Mouse (Mus musculus): ENCODE data around the gene Olfr1129. TPM values are rescaled to one million over a fixed set of nuclear protein-coding genes. Genes with fewer than 3 reads are reported as not detected.
"Not testable (repeated sequence)": the region's sequence is repeated elsewhere in the genome, so short reads cannot be mapped to it uniquely, and the experiment has no call there.

Olfr1129 gene
- not detected for polyA plus RNA-seq (2017; shearing (Covaris generic))

- not testable (repeated sequence) for ATAC-seq
Observed at GRCm38 (mm10) chr2:87573602-87574001, at the start of gene Olfr1129. Gene Olfr1129, plus strand, starts transcription at chr2:87573902.

DNA sequence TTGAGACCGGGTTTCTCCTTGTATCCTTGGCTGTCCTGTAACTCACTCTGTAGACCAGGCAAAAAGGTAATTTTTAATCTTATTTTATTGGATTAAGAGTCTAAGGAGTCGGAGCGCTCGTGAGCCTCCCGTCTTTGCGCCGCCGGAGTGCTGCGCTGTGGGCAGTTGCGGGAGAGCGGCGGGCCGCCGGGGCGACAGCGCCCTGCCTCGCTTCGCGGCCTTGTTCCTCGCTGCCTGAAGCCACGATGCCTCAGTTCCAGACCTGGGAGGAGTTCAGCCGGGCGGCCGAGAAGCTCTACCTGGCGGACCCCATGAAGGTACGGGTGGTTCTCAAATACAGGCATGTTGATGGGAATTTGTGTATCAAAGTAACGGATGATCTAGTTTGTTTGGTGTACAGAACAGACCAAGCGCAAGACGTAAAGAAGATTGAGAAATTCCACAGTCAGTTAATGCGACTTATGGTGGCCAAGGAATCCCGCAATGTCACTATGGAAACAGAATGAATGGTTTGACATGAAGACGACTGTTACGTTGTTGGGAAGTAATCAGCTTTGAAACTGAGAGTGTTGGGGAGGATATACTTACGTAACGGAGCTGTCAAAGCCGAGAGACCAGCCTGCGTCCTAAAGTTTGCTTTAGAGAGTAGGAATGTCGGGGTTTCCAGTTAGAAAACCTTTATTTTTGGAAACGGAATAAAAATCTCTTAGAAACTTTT is 47.6 kb upstream of the Olfr1129 start:
- not testable (repeated sequence) for ATAC-seq

GRCm38 (mm10) chr2:87531496-87531895 is 42.2 kb upstream of the Olfr1129 start, which contains the start of gene Olfr153:
Gene Olfr153, plus strand, starts transcription at chr2:87531796.
- ATAC-seq: no peak

DNA sequence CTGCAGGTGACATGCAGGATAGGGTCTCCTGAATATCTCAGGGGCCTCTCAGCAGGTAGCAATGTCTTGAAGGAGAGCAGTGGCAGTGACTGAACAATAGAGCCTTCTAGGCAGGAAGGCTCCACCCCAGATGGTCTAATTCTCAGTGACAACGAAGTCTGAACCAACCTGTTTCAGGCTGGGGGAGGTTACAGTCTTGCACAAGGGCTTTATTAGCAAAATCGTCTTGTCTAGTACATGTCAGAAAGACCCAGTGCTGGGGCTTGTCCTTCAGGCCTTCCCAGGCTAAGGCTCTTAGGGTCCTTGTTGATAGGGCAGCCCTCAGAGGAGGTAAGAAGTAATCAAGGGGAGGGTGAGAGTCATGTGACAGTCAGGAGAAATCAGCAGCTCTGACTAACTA is 38.9 kb upstream of the Olfr1129 start:
- ATAC-seq: no peak

DNA sequence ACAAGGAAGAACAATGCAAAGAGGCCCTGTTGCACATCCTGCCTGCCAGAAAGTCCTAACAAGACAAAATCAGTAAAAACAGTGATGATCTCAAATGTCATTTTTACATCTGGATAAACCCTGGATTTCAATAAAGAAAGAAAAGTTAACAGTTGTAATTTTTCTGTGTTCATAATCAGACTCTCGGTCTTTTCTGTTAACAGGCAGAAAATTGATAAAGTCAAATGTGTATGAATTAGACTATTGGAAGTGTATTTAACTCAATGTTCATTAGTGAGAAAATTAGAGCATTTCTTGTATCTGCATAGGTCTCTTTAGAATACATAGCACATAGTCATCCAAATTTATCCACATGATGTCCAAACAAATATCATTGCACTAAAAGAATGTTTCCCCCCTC is 28.3 kb upstream of the Olfr1129 start, which contains the start of gene Olfr1128:
Olfr1128 (minus strand) TSS at position 101 of the 400 bp plus-strand sequence.
- ATAC-seq: no peak

DNA sequence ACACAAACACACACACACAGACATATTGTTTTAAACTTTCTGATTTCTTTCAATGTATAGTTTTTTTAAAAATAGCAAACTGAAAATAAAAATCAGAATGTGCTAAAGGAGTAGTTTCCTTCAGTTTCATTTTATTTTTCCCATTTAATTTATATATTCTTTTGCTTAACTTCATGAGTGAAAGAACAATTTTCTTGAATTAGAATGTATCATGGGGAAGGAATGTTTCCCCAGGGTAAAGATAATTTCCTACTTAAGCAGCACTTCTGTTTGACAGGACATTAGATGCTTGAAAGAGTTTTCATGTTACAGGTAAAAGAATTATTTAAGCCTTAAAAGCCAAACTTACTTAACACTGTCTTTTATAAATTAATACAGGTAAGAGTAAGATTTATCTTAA is 32.2 kb downstream of the Olfr1129 start, which contains the start of gene Olfr1130:
Olfr1130 (plus strand) TSS at position 301 of the 400 bp plus-strand sequence.
- ATAC-seq: not testable (repeated sequence)

DNA sequence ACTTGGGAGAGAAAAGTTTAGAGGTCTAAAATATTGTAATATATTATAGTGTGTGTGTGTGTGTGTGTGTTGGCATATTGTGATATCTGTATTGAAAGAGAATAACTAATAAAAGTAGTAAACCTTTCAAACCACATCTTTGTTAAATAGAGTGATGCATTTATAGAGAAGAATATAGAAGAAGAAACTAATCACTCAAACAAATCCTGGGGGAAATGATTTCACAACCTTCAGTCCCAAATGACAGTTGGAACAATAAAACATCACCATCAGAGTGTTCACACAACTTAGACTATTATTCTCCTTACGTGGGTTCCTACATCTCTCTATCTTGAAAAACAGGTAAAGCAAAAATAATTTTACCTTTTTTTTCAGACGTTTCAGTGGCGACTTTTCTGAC is 53.1 kb downstream of the Olfr1129 start, which contains the start of gene Olfr1131:
Olfr1131 (plus strand) TSS at position 301 of the 400 bp plus-strand sequence.
- no peak for ATAC-seq

Other genes starting within 250 kb of the Olfr1129 start
- gene Olfr1120, start 219.1 kb upstream of the Olfr1129 start, polyA plus RNA-seq (2017; shearing (Covaris generic)): not detected
- not detected for gene Olfr1121, start 204.0 kb upstream of the Olfr1129 start, polyA plus RNA-seq (2017; shearing (Covaris generic))
- gene Olfr1122, start 188.1 kb upstream of the Olfr1129 start, polyA plus RNA-seq (2017; shearing (Covaris generic)): not detected
- gene Olfr1123, start 157.3 kb upstream of the Olfr1129 start, polyA plus RNA-seq (2017; shearing (Covaris generic)): not detected
- 1 to 10 TPM in 1 of 2 experiments, not detected in 1; 1.8 TPM for gene Olfr1124, start 143.6 kb upstream of the Olfr1129 start, polyA plus RNA-seq (2017; shearing (Covaris generic))
- not detected for gene Olfr1126, start 119.9 kb upstream of the Olfr1129 start, polyA plus RNA-seq (2017; shearing (Covaris generic))
- not detected for gene Pramel7, start 76.8 kb upstream of the Olfr1129 start, polyA plus RNA-seq (2017; shearing (Covaris generic))
- gene Pramel6, start 67.3 kb upstream of the Olfr1129 start, polyA plus RNA-seq (2017; shearing (Covaris generic)): not detected
- not detected for gene Olfr153, start 42.1 kb upstream of the Olfr1129 start, polyA plus RNA-seq (2017; shearing (Covaris generic))
- gene Olfr1128, start 28.4 kb upstream of the Olfr1129 start, polyA plus RNA-seq (2017; shearing (Covaris generic)): under 1 TPM in 1 of 2 experiments, not detected in 1; 0.36 TPM
- gene Olfr1130, start 32.3 kb downstream of the Olfr1129 start, polyA plus RNA-seq (2017; shearing (Covaris generic)): not detected
- gene Olfr1131, start 53.2 kb downstream of the Olfr1129 start, polyA plus RNA-seq (2017; shearing (Covaris generic)): not detected
- gene Olfr1132, start 63.6 kb downstream of the Olfr1129 start, polyA plus RNA-seq (2017; shearing (Covaris generic)): not detected
- not detected for gene Olfr1133, start 73.5 kb downstream of the Olfr1129 start, polyA plus RNA-seq (2017; shearing (Covaris generic))
- gene Olfr1134, start 84.6 kb downstream of the Olfr1129 start, polyA plus RNA-seq (2017; shearing (Covaris generic)): not detected
- gene Olfr1135, start 99.8 kb downstream of the Olfr1129 start, polyA plus RNA-seq (2017; shearing (Covaris generic)): not detected
- not detected for gene Olfr1136, start 120.0 kb downstream of the Olfr1129 start, polyA plus RNA-seq (2017; shearing (Covaris generic))
- not detected for gene Olfr1137, start 139.3 kb downstream of the Olfr1129 start, polyA plus RNA-seq (2017; shearing (Covaris generic))
- gene Olfr1138, start 166.1 kb downstream of the Olfr1129 start, polyA plus RNA-seq (2017; shearing (Covaris generic)): not detected
- gene Olfr1140, start 169.8 kb downstream of the Olfr1129 start, polyA plus RNA-seq (2017; shearing (Covaris generic)): not detected
- not detected for gene Olfr1141, start 180.1 kb downstream of the Olfr1129 start, polyA plus RNA-seq (2017; shearing (Covaris generic))
- gene Olfr152, start 205.6 kb downstream of the Olfr1129 start, polyA plus RNA-seq (2017; shearing (Covaris generic)): not detected
- gene Olfr1143, start 226.7 kb downstream of the Olfr1129 start, polyA plus RNA-seq (2017; shearing (Covaris generic)): not detected
- gene Olfr1145, start 235.9 kb downstream of the Olfr1129 start, polyA plus RNA-seq (2017; shearing (Covaris generic)): not detected

Data from activated CD4-positive, CD25-positive, alpha-beta regulatory T cell, adult 4 months (primary cell).